Mouse (Mus musculus): ENCODE results near the gene Tex21. TPM values are rescaled to one million over a fixed set of nuclear protein-coding genes. Genes with fewer than 3 reads are reported as not detected.
A peak's percentile ranks its signal among the peaks of the same experiment; 100 is the strongest.

Tex21 gene
- total RNA-seq (2014; rRNA removed) (not detected in 2 replicates), polyA plus RNA-seq (2015; fragmentation: Nextera tagmentation; extraction: Ambion mirVana) (not detected in 2 replicates)

- ATAC-seq (no peak), DNase-seq (ENCODE audit: low spot score) (peak; percentile 20)
- no peaks in the 10 kb centered on the region for H3K4me1 ChIP-seq (ENCODE audit: insufficient read depth, low read length)
- H3K9me3 ChIP-seq (ENCODE audit: low read length), result no peaks in the 10 kb centered on the region
- no peak within 1 kb of the TSS for H3K4me2 ChIP-seq (ENCODE audit: low read depth, low read length)
- TF ChIP-seq CTCF (IDR thresholded peaks at IDR 0.05; ENCODE audit: low read depth), result no peak
- no peak within 1 kb of the TSS for H3K9ac ChIP-seq (replicated peaks; ENCODE audit: low read length)
- no peak within 1 kb of the TSS for H3K4me3 ChIP-seq (ENCODE audit: low read length)
- no peak within 1 kb of the TSS for H3K27ac ChIP-seq
- H3K36me3 ChIP-seq (ENCODE audit: insufficient read depth, low read length), result no peaks in the 10 kb centered on the region
- WGBS, result 65% methylated on average over 6 of the region's 6 CpGs
- no peaks in the 10 kb centered on the region for H3K27me3 ChIP-seq (ENCODE audit: insufficient read depth, low read length)
Observed at GRCm38 (mm10) chr12:76246646-76247045, at the start of gene Tex21. Gene Tex21, minus strand, starts transcription at chr12:76246746.

- peaks cover 17% of the 10 kb centered on the region for H3K36me3 ChIP-seq (ENCODE audit: insufficient read depth, low read length)
- H3K4me1 ChIP-seq (ENCODE audit: insufficient read depth, low read length), result no peaks in the 10 kb centered on the region
- no peak overlapping the region for H3K4me3 ChIP-seq (ENCODE audit: low read length)
- TF ChIP-seq CTCF (IDR thresholded peaks at IDR 0.05; ENCODE audit: low read depth), result peak; percentile 75
- H3K27me3 ChIP-seq (ENCODE audit: insufficient read depth, low read length), result no peaks in the 10 kb centered on the region
- 61% methylated on average over 7 of the region's 7 CpGs for whole genome bisulfite sequencing
- ATAC-seq (no peak), DNase-seq (ENCODE audit: low spot score) (peak; percentile 62)
- H3K9me3 ChIP-seq (ENCODE audit: low read length), result no peaks in the 10 kb centered on the region
- H3K9ac ChIP-seq (replicated peaks; ENCODE audit: low read length), result no peak overlapping the region
- no peak overlapping the region for H3K4me2 ChIP-seq (ENCODE audit: low read depth, low read length)
- no peak overlapping the region for H3K27ac ChIP-seq
Observed at GRCm38 (mm10) chr12:76293192-76293591, 46.6 kb upstream of the Tex21 start.

- peaks cover 14% of the 10 kb centered on the region for H3K36me3 ChIP-seq (ENCODE audit: insufficient read depth, low read length)
- no peaks in the 10 kb centered on the region for H3K9me3 ChIP-seq (ENCODE audit: low read length)
- WGBS, result 90% methylated on average over 2 of the region's 2 CpGs
- H3K27ac ChIP-seq, result no peak overlapping the region
- no peak overlapping the region for H3K4me2 ChIP-seq (ENCODE audit: low read depth, low read length)
- ATAC-seq, result no peak
- H3K4me1 ChIP-seq (ENCODE audit: insufficient read depth, low read length), result no peaks in the 10 kb centered on the region
- no peak for DNase-seq (ENCODE audit: low spot score)
- no peak overlapping the region for H3K9ac ChIP-seq (replicated peaks; ENCODE audit: low read length)
- TF ChIP-seq CTCF (IDR thresholded peaks at IDR 0.05; ENCODE audit: low read depth), result peak; percentile 39
- no peaks in the 10 kb centered on the region for H3K27me3 ChIP-seq (ENCODE audit: insufficient read depth, low read length)
- no peak overlapping the region for H3K4me3 ChIP-seq (ENCODE audit: low read length)
Observed at GRCm38 (mm10) chr12:76290271-76290670, 43.7 kb upstream of the Tex21 start.

DNA sequence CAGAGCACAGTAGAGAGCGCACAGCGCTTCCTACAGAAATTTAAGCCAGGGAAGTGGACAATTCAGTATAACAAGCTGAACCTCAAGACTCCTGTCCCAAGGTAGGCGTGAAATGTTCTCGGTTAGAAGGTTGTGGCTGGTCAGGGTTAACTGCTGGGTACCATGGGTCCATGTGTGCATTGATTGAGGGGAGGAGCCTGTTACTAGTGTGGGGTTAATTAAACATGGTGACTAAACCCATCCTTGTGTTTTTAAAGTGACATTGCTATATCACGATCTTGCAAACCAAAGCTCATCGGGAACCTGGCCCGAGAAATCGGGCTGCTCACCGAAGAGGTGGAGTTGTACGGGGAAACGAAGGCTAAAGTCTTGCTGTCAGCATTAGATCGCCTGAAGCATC is 42.9 kb upstream of the Tex21 start:
- no peaks in the 10 kb centered on the region for H3K4me1 ChIP-seq (ENCODE audit: insufficient read depth, low read length)
- TF ChIP-seq CTCF (IDR thresholded peaks at IDR 0.05; ENCODE audit: low read depth), result no peak
- no peaks in the 10 kb centered on the region for H3K27me3 ChIP-seq (ENCODE audit: insufficient read depth, low read length)
- peaks cover 11% of the 10 kb centered on the region for H3K36me3 ChIP-seq (ENCODE audit: insufficient read depth, low read length)
- H3K9me3 ChIP-seq (ENCODE audit: low read length), result no peaks in the 10 kb centered on the region
- no peak for DNase-seq (ENCODE audit: low spot score)
- no peak overlapping the region for H3K27ac ChIP-seq
- H3K4me2 ChIP-seq (ENCODE audit: low read depth, low read length), result no peak overlapping the region
- WGBS, result 88% methylated on average over 12 of the region's 12 CpGs
- H3K4me3 ChIP-seq (ENCODE audit: low read length), result no peak overlapping the region
- ATAC-seq, result no peak
- H3K9ac ChIP-seq (replicated peaks; ENCODE audit: low read length), result no peak overlapping the region

GRCm38 (mm10) chr12:76288494-76288893 is 41.9 kb upstream of the Tex21 start:
- Histone ChIP-seq H3K4me1 (ENCODE audit: insufficient read depth, low read length) (no peaks in the 10 kb centered on the region), H3K27me3 (ENCODE audit: insufficient read depth, low read length) (no peaks in the 10 kb centered on the region), H3K4me3 (ENCODE audit: low read length) (no peak overlapping the region), H3K9me3 (ENCODE audit: low read length) (no peaks in the 10 kb centered on the region), H3K4me2 (ENCODE audit: low read depth, low read length) (no peak overlapping the region), H3K27ac (peak overlapping the region; percentile 48; the same call in 1 of the 2 replicates), H3K9ac (replicated peaks; ENCODE audit: low read length) (no peak overlapping the region), H3K36me3 (ENCODE audit: insufficient read depth, low read length) (peaks cover 7% of the 10 kb centered on the region)
- TF ChIP-seq CTCF (IDR thresholded peaks at IDR 0.05; ENCODE audit: low read depth), result no peak
- WGBS, result 39% methylated on average over 5 of the region's 5 CpGs
- DNase-seq (ENCODE audit: low spot score), result no peak
- ATAC-seq, result no peak

DNA sequence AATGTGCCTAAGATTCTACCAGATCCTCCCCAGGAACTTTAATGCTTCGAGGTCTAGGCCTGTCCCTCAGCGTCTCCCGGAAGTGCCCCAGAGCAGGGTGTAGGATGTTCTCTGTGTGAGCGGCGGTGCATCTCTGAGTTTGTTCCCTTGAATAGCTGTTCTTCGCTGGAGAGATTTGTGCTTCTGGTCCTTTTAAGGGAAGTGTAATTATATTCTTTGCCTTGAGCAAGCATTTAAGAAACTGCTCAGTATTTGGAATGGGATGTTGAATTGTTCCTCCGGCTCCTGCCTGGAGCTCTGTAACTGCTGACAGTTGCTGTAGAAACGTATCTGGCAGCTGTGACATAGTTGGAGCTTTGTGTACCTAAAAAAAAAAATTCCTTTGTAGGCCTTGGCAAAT is 41.4 kb upstream of the Tex21 start:
- ATAC-seq (no peak), DNase-seq (ENCODE audit: low spot score) (peak; percentile 41)
- peaks cover 6% of the 10 kb centered on the region for H3K36me3 ChIP-seq (ENCODE audit: insufficient read depth, low read length)
- no peak overlapping the region for H3K9ac ChIP-seq (replicated peaks; ENCODE audit: low read length)
- H3K27ac ChIP-seq, result peak overlapping the region; percentile 49; the same call in 1 of the 2 replicates
- no peaks in the 10 kb centered on the region for H3K9me3 ChIP-seq (ENCODE audit: low read length)
- H3K4me3 ChIP-seq (ENCODE audit: low read length), result no peak overlapping the region
- WGBS, result 29% methylated on average over 8 of the region's 8 CpGs
- no peaks in the 10 kb centered on the region for H3K4me1 ChIP-seq (ENCODE audit: insufficient read depth, low read length)
- no peak overlapping the region for H3K4me2 ChIP-seq (ENCODE audit: low read depth, low read length)
- H3K27me3 ChIP-seq (ENCODE audit: insufficient read depth, low read length), result no peaks in the 10 kb centered on the region
- TF ChIP-seq CTCF (IDR thresholded peaks at IDR 0.05; ENCODE audit: low read depth), result no peak

DNA sequence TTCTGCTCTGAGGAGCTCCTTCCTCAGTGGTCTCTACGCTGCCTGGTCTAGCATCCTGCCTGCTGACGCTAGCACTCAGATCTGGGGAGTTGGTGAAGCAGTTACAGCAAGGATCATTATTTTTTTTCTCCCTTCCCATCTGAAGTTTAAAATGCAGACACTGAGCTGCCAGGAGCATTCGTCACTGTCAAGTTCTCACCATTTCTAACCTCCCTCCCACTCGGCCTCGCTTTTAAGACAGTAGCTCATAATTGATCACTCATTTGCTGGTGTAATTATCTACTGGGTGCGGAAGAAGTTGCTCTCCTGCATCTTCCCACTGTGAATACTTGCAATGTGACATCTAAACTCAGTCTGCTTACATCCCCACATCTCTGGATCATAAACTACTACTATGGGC is 38.9 kb upstream of the Tex21 start:
- Histone ChIP-seq H3K27ac (no peak overlapping the region), H3K9me3 (ENCODE audit: low read length) (no peaks in the 10 kb centered on the region), H3K4me3 (ENCODE audit: low read length) (no peak overlapping the region), H3K4me1 (ENCODE audit: insufficient read depth, low read length) (no peaks in the 10 kb centered on the region), H3K4me2 (ENCODE audit: low read depth, low read length) (no peak overlapping the region), H3K36me3 (ENCODE audit: insufficient read depth, low read length) (peaks cover 4% of the 10 kb centered on the region; the same call in 1 of the 2 replicates), H3K27me3 (ENCODE audit: insufficient read depth, low read length) (no peaks in the 10 kb centered on the region), H3K9ac (replicated peaks; ENCODE audit: low read length) (no peak overlapping the region)
- no peak for TF ChIP-seq CTCF (IDR thresholded peaks at IDR 0.05; ENCODE audit: low read depth)
- ATAC-seq (no peak), DNase-seq (ENCODE audit: low spot score) (no peak)
- 61% methylated on average over 6 of the region's 6 CpGs for WGBS
